Mouse (Mus musculus) embryonic facial prominence, embryonic 14.5 days (tissue): ENCODE results near the gene Dysf. TPM values are rescaled to one million over a fixed set of nuclear protein-coding genes. Genes with fewer than 3 reads are reported as not detected.

Source experiments
- ATAC-seq: fragments of 200-750 bp; cut with Nextera tagmentation; 2 replicates; pipeline ENCODE4 v1.8.0; 2017; ENCODE audit warnings: low read depth, moderate number of reproducible peaks, moderate TSS enrichment
- DNase-seq: peaks from one replicate; pipeline ENCODE4 v3.0.0-alpha.2; 2015; ENCODE audit warnings: low spot score
- H3K27ac ChIP-seq: fragments of 300-500 bp; sonication (generic); replicated peaks from 2 replicates; pipeline ENCODE4 v1.5.1; 2014; ENCODE audit warnings: low read depth, mild to moderate bottlenecking, low read length, moderate library complexity
- H3K27me3 ChIP-seq: fragments of 300-500 bp; sonication (generic); replicated peaks from 2 replicates; pipeline ENCODE4 v1.6.1; 2014; ENCODE audit warnings: low read length; ENCODE audit not compliant: control insufficient read depth, insufficient read depth
- H3K36me3 ChIP-seq: fragments of 300-500 bp; sonication (generic); 2 replicates; pipeline ENCODE4 v1.6.1; 2014; ENCODE audit warnings: low read length, mixed read lengths; ENCODE audit not compliant: control insufficient read depth, insufficient read depth
- H3K4me1 ChIP-seq: fragments of 300-500 bp; sonication (generic); 2 replicates; pipeline ENCODE4 v1.6.1; 2014; ENCODE audit warnings: antibody characterized with exemption, low read length; ENCODE audit not compliant: control insufficient read depth, insufficient read depth
- H3K4me2 ChIP-seq: fragments of 300-500 bp; sonication (generic); 2 replicates; pipeline ENCODE4 v1.6.1; 2014; ENCODE audit warnings: low read depth, mild to moderate bottlenecking, low read length, moderate library complexity, mixed read lengths
- H3K4me3 ChIP-seq: fragments of 300-500 bp; sonication (generic); 2 replicates; pipeline ENCODE4 v1.5.1; 2014; ENCODE audit warnings: low read depth, mild to moderate bottlenecking, low read length
- H3K9ac ChIP-seq: fragments of 300-500 bp; sonication (generic); 2 replicates; pipeline ENCODE4 v1.6.1; 2014; ENCODE audit warnings: low read depth, mild to moderate bottlenecking, low read length, moderate library complexity, mixed read lengths
- H3K9me3 ChIP-seq: fragments of 300-500 bp; sonication (generic); 2 replicates; pipeline ENCODE4 v1.6.1; 2016; ENCODE audit warnings: low read length; ENCODE audit not compliant: control insufficient read depth
- WGBS: fragments of 180-500 bp; shearing (Covaris S2); extraction: QIAGEN DNeasy Blood & Tissue Kit; methylation state at CpG from one replicate; pipeline ENCODE4 v1.1.7; 2014; 5-methylcytosine and 5-hydroxymethylcytosine counted together
- polyA plus RNA-seq: library from polyadenylated mRNA; unstranded; fragments of >200 nt; fragmentation: Nextera tagmentation; extraction: Ambion mirVana; gene quantifications from 2 replicates; pipeline ENCODE4 v1.2.1, GENCODE M21; 2014

Gene Dysf
- polyA plus RNA-seq, 1 experiment from 2014 or later: 17.0 TPM

DNA sequence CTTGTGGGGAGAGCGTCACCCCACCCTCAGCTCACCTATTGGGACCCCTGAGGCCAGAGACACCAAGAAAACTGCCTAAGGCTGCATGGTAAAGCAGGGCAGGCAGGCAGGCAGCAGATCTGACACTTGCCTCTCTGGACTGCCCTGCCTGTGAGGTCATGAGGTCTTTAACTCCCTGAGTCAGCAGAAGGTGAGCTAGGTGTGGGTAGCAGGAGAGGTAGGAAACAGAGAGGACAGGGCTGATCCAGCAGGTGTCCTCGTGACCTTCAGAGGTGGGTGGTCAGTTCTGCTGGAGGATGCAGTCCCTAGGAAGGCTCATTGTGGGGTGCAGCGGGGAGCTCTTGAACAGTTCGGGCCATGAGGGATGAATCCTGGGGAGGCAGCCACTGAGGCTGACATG, 219.8 kb downstream of the Dysf start:
- Histone ChIP-seq H3K9ac (no peak overlapping the region), H3K27ac (no peak overlapping the region), H3K36me3 (no peaks in the 10 kb centered on the region), H3K4me2 (no peak overlapping the region), H3K27me3 (no peaks in the 10 kb centered on the region), H3K9me3 (no peaks in the 10 kb centered on the region), H3K4me1 (peaks cover 37% of the 10 kb centered on the region), H3K4me3 (no peak overlapping the region)
- no peak for DNase-seq
- WGBS: 79% methylated on average over 4 of the region's 4 CpGs
- no peak for ATAC-seq

DNA sequence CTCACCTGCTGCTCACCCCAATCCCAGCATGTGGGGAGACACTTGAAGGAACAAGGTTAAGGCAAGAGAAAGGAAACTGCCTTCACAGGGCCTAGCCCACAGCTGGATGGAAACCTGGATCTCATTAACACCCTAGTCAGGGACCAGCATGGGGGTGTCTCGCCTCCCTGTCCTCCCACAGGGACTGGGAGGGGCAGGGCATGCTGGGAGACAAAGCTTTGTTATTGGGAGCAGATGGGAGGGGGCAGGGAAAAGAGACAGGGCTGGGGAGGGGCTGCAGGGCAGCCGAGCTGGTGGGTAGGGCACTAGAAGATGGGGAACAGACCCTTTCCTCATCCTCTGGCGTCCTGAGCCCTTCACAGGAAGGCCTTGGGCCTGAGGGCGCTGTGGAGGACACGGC, 220.4 kb downstream of the Dysf start:
- H3K4me1 ChIP-seq: peaks cover 37% of the 10 kb centered on the region
- ATAC-seq: no peak
- no peak overlapping the region for H3K9ac ChIP-seq
- no peak overlapping the region for H3K4me3 ChIP-seq
- no peak overlapping the region for H3K27ac ChIP-seq
- no peak overlapping the region for H3K4me2 ChIP-seq
- H3K27me3 ChIP-seq: no peaks in the 10 kb centered on the region
- no peaks in the 10 kb centered on the region for H3K36me3 ChIP-seq
- DNase-seq: peak; percentile 58
- no peaks in the 10 kb centered on the region for H3K9me3 ChIP-seq
- 19% methylated on average over 5 of the region's 5 CpGs for WGBS

GRCm38 (mm10) chr6:84229739-84230138, 221.3 kb downstream of the Dysf start:
- peaks cover 37% of the 10 kb centered on the region for H3K4me1 ChIP-seq
- no peaks in the 10 kb centered on the region for H3K27me3 ChIP-seq
- no peak overlapping the region for H3K4me2 ChIP-seq
- DNase-seq (no peak), ATAC-seq (no peak)
- no peak overlapping the region for H3K4me3 ChIP-seq
- no peaks in the 10 kb centered on the region for H3K9me3 ChIP-seq
- H3K9ac ChIP-seq: no peak overlapping the region
- H3K36me3 ChIP-seq: no peaks in the 10 kb centered on the region
- 44% methylated on average over 7 of the region's 7 CpGs for WGBS
- no peak overlapping the region for H3K27ac ChIP-seq

- H3K4me2 ChIP-seq: no peak overlapping the region
- H3K9me3 ChIP-seq: no peaks in the 10 kb centered on the region
- H3K27ac ChIP-seq: no peak overlapping the region
- WGBS: 30% methylated on average over 7 of the region's 7 CpGs
- DNase-seq (peak; percentile 64), ATAC-seq (peak; percentile 14; the same call in 1 of the 2 replicates)
- H3K9ac ChIP-seq: no peak overlapping the region
- peaks cover 37% of the 10 kb centered on the region for H3K4me1 ChIP-seq
- H3K36me3 ChIP-seq: no peaks in the 10 kb centered on the region
- H3K4me3 ChIP-seq: no peak overlapping the region
- no peaks in the 10 kb centered on the region for H3K27me3 ChIP-seq
These were observed 222.7 kb downstream of the Dysf start for GRCm38 (mm10) chr6:84231108-84231507.

DNA sequence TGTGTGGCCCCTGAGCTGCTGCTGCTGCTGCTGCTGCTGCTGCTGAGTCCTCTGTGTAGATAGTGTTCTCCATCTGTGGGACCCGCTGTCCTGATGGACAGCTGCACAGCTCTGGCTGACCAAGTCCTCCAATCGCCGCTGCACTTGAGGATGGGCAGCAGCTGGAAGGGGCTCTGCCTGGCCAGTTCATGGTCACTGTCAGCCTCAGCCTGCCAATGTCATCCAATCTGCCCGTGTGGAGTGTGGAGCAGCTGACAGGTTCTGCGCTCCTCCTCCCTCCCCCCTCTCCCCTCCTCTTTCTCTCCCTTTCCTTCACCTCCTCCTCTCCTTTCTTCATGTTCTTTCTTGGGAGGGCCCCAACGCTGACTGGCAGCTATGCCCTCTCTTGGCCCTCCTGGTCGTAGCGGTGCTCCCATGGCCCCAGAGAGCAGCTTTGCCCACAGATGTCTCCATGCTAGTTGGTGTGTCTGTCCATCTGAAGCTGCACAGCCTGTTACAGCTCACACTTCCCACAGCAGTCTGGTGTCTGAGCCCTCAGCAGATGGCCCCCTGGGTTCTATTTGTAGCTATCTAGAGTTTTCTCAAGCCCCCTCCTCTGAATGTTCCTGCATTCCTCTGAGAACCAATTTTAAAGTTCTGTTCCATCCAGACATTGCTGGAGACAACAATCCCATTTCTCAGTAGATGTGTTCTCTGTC, 223.8 kb downstream of the Dysf start:
- 47% methylated on average over 8 of the region's 8 CpGs for WGBS

DNA sequence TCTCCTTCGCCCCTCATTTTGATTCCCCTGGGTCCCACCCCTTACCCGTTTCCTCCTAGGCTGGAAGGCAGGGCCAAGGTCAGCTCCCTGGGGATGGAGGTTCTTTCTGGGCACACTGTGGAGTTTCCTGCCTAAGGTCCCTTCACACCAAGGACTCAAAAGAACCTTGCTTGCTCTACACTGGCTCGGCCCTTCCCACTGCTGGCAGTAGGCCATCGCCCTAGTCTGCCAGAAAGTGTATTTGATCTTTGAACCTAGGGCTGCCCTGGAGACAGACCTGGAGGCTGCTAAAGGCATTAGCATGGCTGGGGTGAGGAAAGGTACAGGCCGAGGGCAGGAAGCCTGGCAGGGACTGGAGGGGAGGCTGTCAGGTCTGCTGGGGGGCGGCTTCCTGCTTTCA, 225.4 kb downstream of the Dysf start:
- peaks cover 29% of the 10 kb centered on the region for H3K4me1 ChIP-seq
- no peak overlapping the region for H3K9ac ChIP-seq
- H3K9me3 ChIP-seq: no peaks in the 10 kb centered on the region
- H3K27ac ChIP-seq: no peak overlapping the region
- DNase-seq: no peak
- no peak for ATAC-seq
- H3K4me2 ChIP-seq: no peak overlapping the region
- H3K27me3 ChIP-seq: no peaks in the 10 kb centered on the region
- H3K36me3 ChIP-seq: no peaks in the 10 kb centered on the region
- WGBS: 50% methylated on average over 6 of the region's 6 CpGs
- no peak overlapping the region for H3K4me3 ChIP-seq

More for the DNA sequence above, 223.8 kb downstream of the Dysf start:
- no peak overlapping the region for H3K9ac ChIP-seq
- peak; percentile 70 for ATAC-seq
- peak; percentile 53 for DNase-seq
- no peaks in the 10 kb centered on the region for H3K9me3 ChIP-seq
- no peaks in the 10 kb centered on the region for H3K36me3 ChIP-seq
- H3K27me3 ChIP-seq: no peaks in the 10 kb centered on the region
- H3K4me2 ChIP-seq: no peak overlapping the region
- no peak overlapping the region for H3K27ac ChIP-seq
- H3K4me3 ChIP-seq: no peak overlapping the region
- peaks cover 37% of the 10 kb centered on the region for H3K4me1 ChIP-seq

GRCm38 (mm10) chr6:84235365-84235764, 227.0 kb downstream of the Dysf start:
- Histone ChIP-seq H3K36me3 (no peaks in the 10 kb centered on the region), H3K9ac (no peak overlapping the region), H3K4me2 (no peak overlapping the region), H3K4me1 (peaks cover 17% of the 10 kb centered on the region), H3K9me3 (no peaks in the 10 kb centered on the region), H3K27me3 (no peaks in the 10 kb centered on the region), H3K27ac (no peak overlapping the region), H3K4me3 (no peak overlapping the region)
- DNase-seq: no peak
- 95% methylated on average over 2 of the region's 2 CpGs for WGBS
- no peak for ATAC-seq

DNA sequence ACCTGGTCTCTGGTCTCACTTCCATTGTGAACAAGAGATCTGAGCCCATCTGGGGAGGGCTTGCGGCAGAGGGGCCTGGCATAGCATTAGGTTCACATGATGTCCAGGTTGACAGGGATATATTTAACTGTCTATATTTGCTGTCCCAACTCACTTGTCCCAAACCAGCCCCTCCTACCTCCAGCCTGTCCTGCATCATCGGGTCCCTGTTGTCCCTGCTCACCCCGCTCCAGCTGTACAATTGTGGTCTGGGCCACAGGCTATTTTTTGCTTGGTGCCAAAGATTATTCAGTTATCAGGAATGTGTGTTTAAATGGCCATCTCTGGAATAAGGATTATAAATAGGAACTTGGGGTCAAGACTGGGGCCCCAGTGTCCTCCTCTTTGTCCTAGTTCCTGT, 235.0 kb downstream of the Dysf start:
- Histone ChIP-seq H3K9me3 (no peaks in the 10 kb centered on the region), H3K4me1 (0 out of 2 replicates have a peak, but pooled peaks cover 3% of the 10 kb centered on the region), H3K27ac (no peak overlapping the region), H3K27me3 (no peaks in the 10 kb centered on the region), H3K36me3 (no peaks in the 10 kb centered on the region), H3K4me2 (no peak overlapping the region), H3K4me3 (no peak overlapping the region), H3K9ac (no peak overlapping the region)
- ATAC-seq (no peak), DNase-seq (no peak)
- 95% methylated on average over 3 of the region's 3 CpGs for WGBS

- ATAC-seq: no peak
- Histone ChIP-seq H3K4me1 (0 out of 2 replicates have a peak, but pooled peaks cover 3% of the 10 kb centered on the region), H3K27ac (peak overlapping the region; percentile 64), H3K27me3 (no peaks in the 10 kb centered on the region), H3K9ac (no peak overlapping the region), H3K9me3 (no peaks in the 10 kb centered on the region), H3K36me3 (no peaks in the 10 kb centered on the region), H3K4me3 (no peak overlapping the region), H3K4me2 (no peak overlapping the region)
- no peak for DNase-seq
- WGBS: 51% methylated on average over 4 of the region's 4 CpGs
These were observed 237.8 kb downstream of the Dysf start for GRCm38 (mm10) chr6:84246101-84246760.
